Comparison of ENCODE assay signal across 25 mouse cellular contexts in the genomic region with DNA sequence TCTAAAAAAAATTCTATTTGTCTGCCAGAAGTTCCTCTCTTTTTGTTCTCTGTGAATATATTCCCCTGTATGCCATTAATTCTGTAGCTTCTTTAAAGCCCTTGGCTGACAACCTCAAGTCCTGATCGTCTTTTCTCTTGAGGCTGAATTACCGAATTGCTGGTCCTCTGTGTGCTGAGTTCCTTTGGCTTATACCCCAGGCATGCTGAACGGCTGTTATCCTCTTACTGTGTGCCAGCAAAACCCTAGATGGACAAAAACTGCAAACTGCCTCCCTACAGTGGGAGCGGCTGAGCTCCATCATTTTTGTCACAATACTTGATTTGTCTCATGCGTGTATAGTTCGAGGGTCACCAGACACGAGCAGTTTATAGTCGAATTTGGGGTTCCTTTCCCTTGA. TPM values are rescaled to one million over a fixed set of nuclear protein-coding genes. Genes with fewer than 3 reads are reported as not detected.
DNase-seq lines count a peak whose midpoint lies in the region; ATAC-seq and TF ChIP-seq lines count a peak whose summit lies in the region.
"Had no signal": no experiment of that assay in that cellular context is flagged by ENCODE, and none has a peak within 500 bp of the region (broad histone marks: within the 10 kb centered on the region; RNA-seq: fewer than 3 reads in every experiment).

No protein-coding gene starts in this region.

- no peak overlapping the region for H3K27ac ChIP-seq in forebrain, postnatal 0 days (ENCODE audit: low read depth, low read length)
- H3K27ac ChIP-seq in forebrain, embryonic 11.5 days (ENCODE audit: low read depth, low read length): no peak overlapping the region
- H3K27ac ChIP-seq: embryonic facial prominence, embryonic 12.5 days; forebrain, embryonic 13.5 days; heart, adult 2 months; heart, embryonic 13.5 days; hindbrain, embryonic 12.5 days had no signal

- peaks cover 15% of the 10 kb centered on the region for H3K4me1 ChIP-seq in forebrain, postnatal 0 days (ENCODE audit: insufficient read depth)
- H3K4me1 ChIP-seq in forebrain, embryonic 11.5 days (replicated peaks; ENCODE audit: control insufficient read depth, insufficient read depth, low read length): no peaks in the 10 kb centered on the region
- H3K4me1 ChIP-seq: embryonic facial prominence, embryonic 12.5 days; hindbrain, embryonic 12.5 days had no signal

- WGBS in forebrain, postnatal 0 days: 45% methylated on average over 8 of the region's 8 CpGs
- 75% methylated on average over 8 of the region's 8 CpGs for WGBS in forebrain, embryonic 11.5 days

- H3K9me3 ChIP-seq in forebrain, postnatal 0 days (ENCODE audit: low read length): no peaks in the 10 kb centered on the region
- H3K9me3 ChIP-seq in forebrain, embryonic 11.5 days (ENCODE audit: control insufficient read depth, low read length): no peaks in the 10 kb centered on the region
- H3K9me3 ChIP-seq: embryonic facial prominence, embryonic 12.5 days; forebrain, embryonic 13.5 days; G1E; heart, embryonic 13.5 days; hindbrain, embryonic 12.5 days had no signal

- no peak for TF ChIP-seq CTCF in forebrain, postnatal 0 days (IDR thresholded peaks at IDR 0.05; ENCODE audit: low read depth)

- no peak for ATAC-seq in forebrain, postnatal 0 days
- ATAC-seq in forebrain, embryonic 11.5 days (replicated peaks; ENCODE audit: low FRiP score): no peak
- ATAC-seq: CD4-positive, CD25-positive, alpha-beta regulatory T cell, adult 4 months; forebrain, embryonic 13.5 days; hindbrain, embryonic 16.5 days had no signal

- H3K4me3 ChIP-seq in forebrain, postnatal 0 days (ENCODE audit: low read depth, low read length): no peak overlapping the region
- no peak overlapping the region for H3K4me3 ChIP-seq in forebrain, embryonic 11.5 days (ENCODE audit: low read depth, low read length)
- H3K4me3 ChIP-seq: embryonic facial prominence, embryonic 12.5 days; forebrain, embryonic 13.5 days; heart, adult 2 months; heart, embryonic 13.5 days; hindbrain, embryonic 12.5 days had no signal

- H3K9ac ChIP-seq in forebrain, postnatal 0 days: no peak overlapping the region
- H3K9ac ChIP-seq in forebrain, embryonic 11.5 days (ENCODE audit: low read length): no peak overlapping the region
- H3K9ac ChIP-seq: embryonic facial prominence, embryonic 12.5 days; forebrain, embryonic 13.5 days; heart, embryonic 13.5 days; hindbrain, embryonic 12.5 days had no signal

- H3K36me3 ChIP-seq in forebrain, postnatal 0 days (ENCODE audit: insufficient read depth): no peaks in the 10 kb centered on the region
- no peaks in the 10 kb centered on the region for H3K36me3 ChIP-seq in forebrain, embryonic 11.5 days (ENCODE audit: control insufficient read depth, insufficient read depth, low read length)
- H3K36me3 ChIP-seq: embryonic facial prominence, embryonic 12.5 days; G1E; heart, embryonic 13.5 days; hindbrain, embryonic 12.5 days had no signal

- peak; percentile 53 to 58 for DNase-seq in cerebellum, postnatal 10 days
- no peak for DNase-seq in cerebellum, adult 8-10 months
- peak; percentile 20 for DNase-seq in forebrain, postnatal 0 days
- no peak for DNase-seq in forebrain, embryonic 11.5 days (ENCODE audit: low spot score)
- DNase-seq in left cerebral cortex, postnatal 4 days: peak; percentile 19
- no peak for DNase-seq in left cerebral cortex, adult 18-20 months (ENCODE audit: low spot score in 2 of 2)
- DNase-seq in right cerebral cortex, postnatal 4 days: no peak
- DNase-seq: adrenal gland, adult 8-10 months; adrenal gland, postnatal 36 days; B cell, adult 2 months; cerebellum, adult 18-20 months; gastrocnemius, postnatal 14 days; heart, adult 2 months; heart, postnatal 36 days; kidney, adult 11 months had no signal

- H3K27me3 ChIP-seq in forebrain, postnatal 0 days (ENCODE audit: insufficient read depth, low read length): no peaks in the 10 kb centered on the region
- H3K27me3 ChIP-seq in forebrain, embryonic 11.5 days (ENCODE audit: control insufficient read depth, insufficient read depth, low read length): no peaks in the 10 kb centered on the region
- H3K27me3 ChIP-seq: embryonic facial prominence, embryonic 12.5 days; forebrain, embryonic 13.5 days; heart, embryonic 13.5 days; hindbrain, embryonic 12.5 days had no signal

- intact Hi-C loops in left cerebral cortex, postnatal 4 days (cut with DNase I): no loop called here

- no peak overlapping the region for H3K4me2 ChIP-seq in forebrain, postnatal 0 days (ENCODE audit: low read depth)
- H3K4me2 ChIP-seq in forebrain, embryonic 11.5 days (ENCODE audit: low read depth, low read length, severe bottlenecking): no peak overlapping the region
- H3K4me2 ChIP-seq: embryonic facial prominence, embryonic 12.5 days; forebrain, embryonic 13.5 days; heart, embryonic 13.5 days; hindbrain, embryonic 12.5 days had no signal

RNA-seq across cellular contexts. Expression of a gene that starts 24.7 kb away (rescaled TPM):
- 0.48 and 0.77 TPM in 2 replicates for total RNA-seq in forebrain, postnatal 0 days (2014; rRNA removed)
- polyA plus RNA-seq in forebrain, postnatal 0 days (2015; fragmentation: Nextera tagmentation; extraction: Ambion mirVana): 0.12 and 0.16 TPM in 2 replicates
- not detected in 2 replicates for polyA plus RNA-seq in forebrain, embryonic 11.5 days (2014; fragmentation: Nextera tagmentation; extraction: Ambion mirVana)
- total RNA-seq in left cerebral cortex, postnatal 4 days (2021): 1 to 10 TPM; 2.3 to 2.4 TPM
- total RNA-seq in left cerebral cortex, adult 18-20 months (2021): 1 to 10 TPM; 3.4 TPM
- total RNA-seq: gastrocnemius, adult 18-20 months; heart, adult 2 months had no signal
- polyA plus RNA-seq: CD4-positive, CD25-positive, alpha-beta regulatory T cell, adult 4 months; embryonic facial prominence, embryonic 12.5 days; forebrain, embryonic 13.5 days; G1E; heart, embryonic 13.5 days; heart, postnatal 0 days; hindbrain, embryonic 12.5 days; hindbrain, embryonic 16.5 days; intestine, embryonic 14.5 days had no signal

Comparison
In these comparisons a context has a peak if more than half of its experiments do, and no peak if none do; other contexts are left out.
1. DNase-seq: peak in cerebellum, postnatal 10 days (2 of 2), forebrain, postnatal 0 days (single experiment) and left cerebral cortex, postnatal 4 days (single experiment); none in cerebellum, adult 8-10 months (single experiment), forebrain, embryonic 11.5 days (single experiment), left cerebral cortex, adult 18-20 months (0 of 2) and right cerebral cortex, postnatal 4 days (single experiment).